Mouse (Mus musculus): ENCODE measurements around the gene Elmsan1. TPM values are rescaled to one million over a fixed set of nuclear protein-coding genes. Genes with fewer than 3 reads are reported as not detected.
"Not testable (repeated sequence)": the region's sequence is repeated elsewhere in the genome, so short reads cannot be mapped to it uniquely, and the experiment has no call there.

Gene Elmsan1
- total RNA-seq, 2 experiments from 2014 or later = 17.2 to 18.5 TPM

DNA sequence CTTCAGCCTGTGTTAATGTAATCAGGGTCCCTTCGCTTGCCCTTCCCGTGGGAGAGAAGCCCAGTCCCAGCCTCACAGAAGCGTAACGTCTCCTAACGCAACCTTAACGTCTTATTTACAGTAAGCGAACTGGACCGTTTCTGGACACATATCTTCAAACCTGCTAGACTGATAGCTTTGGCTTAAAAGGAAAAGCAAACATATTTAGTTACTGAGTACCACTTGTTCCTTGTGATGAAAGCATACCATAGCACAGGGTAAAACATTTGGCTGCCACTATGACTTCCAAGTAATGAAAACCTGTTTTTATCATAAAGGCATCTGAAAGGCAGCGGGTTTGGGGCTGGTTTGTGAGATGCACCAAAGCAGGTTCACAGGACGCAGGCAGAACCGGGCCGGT is 92.8 kb downstream of the Elmsan1 start:
- intact Hi-C loops (cut with DNase I) = no loop called here

GRCm38 (mm10) chr12:84119584-84119983 is 99.1 kb downstream of the Elmsan1 start:
- no peak for DNase-seq (ENCODE audit: low spot score in 2 of 2)
- intact Hi-C loops (cut with DNase I) = no loop called here

More for the DNA sequence above, 92.8 kb downstream of the Elmsan1 start:
- no peak for DNase-seq (ENCODE audit: low spot score in 2 of 2)

DNA sequence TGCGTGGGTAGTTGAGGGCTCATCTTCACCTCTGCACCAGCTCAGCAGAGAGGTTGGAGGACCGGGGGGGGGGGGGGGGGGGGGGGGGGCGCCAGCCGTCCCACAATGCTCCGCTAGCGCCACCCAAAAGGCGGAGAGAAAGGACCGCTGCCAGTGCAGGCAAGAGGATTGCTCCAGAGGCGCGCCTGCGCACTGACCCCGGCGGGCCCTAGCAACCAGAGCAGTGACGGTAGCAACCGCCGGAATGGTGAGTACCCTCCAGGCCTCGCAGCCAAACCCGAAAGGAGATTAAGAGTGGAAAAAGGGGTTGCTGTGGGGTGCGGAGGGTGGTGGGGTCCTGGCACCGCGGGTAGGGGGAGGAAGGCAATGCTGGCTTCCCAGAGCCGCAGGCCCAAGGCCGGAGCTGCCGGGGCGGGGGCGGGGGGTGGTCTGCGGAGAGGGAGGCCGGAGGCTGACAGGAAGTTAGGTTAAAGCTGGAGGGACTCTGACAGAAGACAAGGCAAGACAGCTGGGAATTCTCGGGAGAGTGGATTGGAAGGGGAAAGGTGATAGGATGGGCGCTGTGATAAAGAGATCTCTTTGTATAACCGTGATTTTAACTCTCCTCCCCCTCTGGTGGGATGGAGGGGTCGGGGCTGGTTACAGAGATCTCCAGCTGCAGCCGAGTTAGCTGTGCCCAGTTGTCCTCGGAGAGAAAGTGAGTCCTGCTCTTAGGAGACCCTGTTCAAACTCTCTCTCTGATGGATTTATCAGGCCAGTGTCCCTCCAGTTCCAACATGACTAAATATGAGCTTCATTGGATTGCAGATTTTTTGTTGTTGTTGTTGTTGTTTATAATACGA is 104.3 kb downstream of the Elmsan1 start, which contains the start of gene Dnal1:
Gene Dnal1, plus strand, starts transcription at position 214 of the 842 bp plus-strand sequence.
- intact Hi-C loops (cut with DNase I) = no loop called here

GRCm38 (mm10) chr12:84113676-84114075 is 105.0 kb downstream of the Elmsan1 start:
- intact Hi-C loops (cut with DNase I) = no loop called here
- no peak for DNase-seq (ENCODE audit: low spot score in 2 of 2)

More for the DNA sequence above, 104.3 kb downstream of the Elmsan1 start, which contains the start of gene Dnal1:
- peak; percentile 85 to 87 for DNase-seq (ENCODE audit: low spot score in 2 of 2)

GRCm38 (mm10) chr12:84110814-84111213 is 107.9 kb downstream of the Elmsan1 start:
- no peak for DNase-seq (ENCODE audit: low spot score in 2 of 2)
- intact Hi-C loops (cut with DNase I) = no loop called here

DNA sequence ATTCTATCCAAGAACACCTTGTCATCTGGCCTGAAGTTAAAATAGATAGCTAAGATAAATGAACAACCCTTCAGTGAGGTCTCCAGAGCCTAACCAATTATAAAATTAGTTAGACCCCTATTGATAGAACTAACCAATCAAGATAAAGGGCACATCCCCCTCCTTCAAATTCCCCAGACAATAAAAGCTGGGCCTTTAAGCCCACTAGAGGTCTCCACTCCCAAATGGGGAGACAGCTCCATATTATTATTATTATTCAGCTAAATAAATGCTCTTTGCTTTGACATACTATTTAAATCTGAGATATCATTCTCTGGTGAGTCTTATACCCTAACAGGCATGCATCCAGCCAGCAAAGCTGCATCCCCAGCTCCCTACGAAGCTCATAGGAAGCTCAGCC is 108.8 kb downstream of the Elmsan1 start:
- intact Hi-C loops (cut with DNase I) = no loop called here
- no peak for DNase-seq (ENCODE audit: low spot score in 2 of 2)

DNA sequence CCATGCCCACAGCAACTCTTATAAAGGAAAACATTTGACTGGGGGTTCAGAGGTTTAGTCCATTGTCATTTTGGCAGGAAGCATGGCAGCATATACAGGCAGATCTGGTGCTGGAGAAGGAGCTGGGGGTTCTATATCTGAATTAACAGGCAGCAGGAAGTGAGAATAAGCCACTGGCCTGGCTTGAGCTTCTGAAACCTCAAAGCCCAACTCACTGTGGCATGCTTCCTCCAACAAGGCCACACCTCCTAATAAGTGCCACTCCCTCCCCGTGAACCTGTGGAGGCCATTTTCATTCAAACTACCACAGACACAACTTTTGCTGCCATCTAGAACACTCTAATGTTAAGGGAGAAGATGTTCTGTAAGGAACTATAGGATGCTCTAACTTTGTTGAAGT is 111.0 kb downstream of the Elmsan1 start:
- intact Hi-C loops (cut with DNase I) = no loop called here

GRCm38 (mm10) chr12:84107012-84107411 is 111.7 kb downstream of the Elmsan1 start:
- intact Hi-C loops (cut with DNase I) = no loop called here
- no peak for DNase-seq (ENCODE audit: low spot score in 2 of 2)

More for the DNA sequence above, 111.0 kb downstream of the Elmsan1 start:
- no peak for DNase-seq (ENCODE audit: low spot score in 2 of 2)

DNA sequence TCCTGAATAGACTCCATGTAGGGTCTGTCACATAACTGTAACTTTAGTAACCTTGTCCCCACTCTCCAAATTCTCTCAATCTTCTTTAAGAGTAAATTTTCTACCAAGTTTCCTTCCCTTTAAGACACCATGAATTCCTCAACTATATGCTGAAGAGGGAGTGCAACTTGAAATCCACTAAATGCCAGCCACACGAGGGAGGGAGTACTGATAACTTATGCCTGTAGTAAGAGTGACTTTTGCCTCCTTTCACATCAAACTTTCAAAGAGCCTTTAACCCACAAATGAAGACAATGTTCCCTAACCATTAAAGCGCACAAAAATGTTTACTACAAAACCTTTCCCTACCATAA is 117.2 kb downstream of the Elmsan1 start:
- intact Hi-C loops (cut with DNase I) = no loop called here
- no peak for DNase-seq (ENCODE audit: low spot score in 2 of 2)

DNA sequence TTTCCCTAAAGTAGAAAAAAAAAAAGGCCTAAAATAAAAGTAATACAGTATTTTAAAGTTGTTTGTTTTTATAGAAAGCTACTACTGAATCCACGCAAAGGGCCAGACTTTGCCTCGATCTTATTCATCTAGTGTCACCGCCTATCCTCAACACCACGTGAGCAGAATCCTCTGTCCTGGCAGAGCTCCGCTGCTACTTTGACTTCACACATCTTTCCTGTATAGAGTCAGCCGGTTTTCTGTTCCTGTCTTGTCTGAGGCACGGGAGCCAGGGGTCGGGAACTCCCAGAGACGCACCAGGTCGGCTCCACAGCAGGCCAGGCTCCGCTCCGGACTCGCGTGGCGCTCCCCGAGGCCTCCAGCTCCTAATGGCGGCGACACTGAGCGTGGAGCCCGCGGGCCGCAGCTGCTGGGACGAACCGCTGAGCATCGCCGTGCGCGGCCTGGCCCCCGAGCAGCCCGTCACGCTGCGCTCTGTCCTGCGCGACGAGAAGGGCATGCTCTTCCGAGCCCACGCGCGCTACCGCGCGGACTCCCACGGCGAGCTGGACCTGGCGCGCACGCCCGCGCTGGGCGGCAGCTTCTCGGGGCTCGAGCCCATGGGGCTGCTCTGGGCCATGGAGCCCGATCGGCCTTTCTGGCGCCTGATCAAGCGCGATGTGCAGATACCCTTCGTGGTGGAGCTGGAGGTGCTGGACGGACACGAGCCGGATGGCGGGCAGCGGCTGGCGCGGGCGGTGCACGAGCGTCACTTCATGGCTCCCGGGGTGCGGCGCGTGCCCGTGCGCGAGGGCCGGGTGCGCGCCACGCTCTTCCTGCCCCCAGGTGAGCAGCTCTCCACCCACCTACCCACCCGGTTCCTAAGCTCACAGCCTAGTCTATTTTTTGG is 117.8 kb downstream of the Elmsan1 start, which contains the start of gene Acot6:
Gene Acot6, plus strand, starts transcription at position 51 of the 889 bp plus-strand sequence.
- intact Hi-C loops (cut with DNase I) = not testable (repeated sequence)
- peak; percentile 47 to 48 for DNase-seq (ENCODE audit: low spot score in 2 of 2)

- no peak for DNase-seq (ENCODE audit: low spot score in 2 of 2)
- intact Hi-C loops (cut with DNase I) = no loop called here
These were observed 118.6 kb downstream of the Elmsan1 start for GRCm38 (mm10) chr12:84100071-84100470.

GRCm38 (mm10) chr12:84099605-84100004 is 119.1 kb downstream of the Elmsan1 start:
- intact Hi-C loops (cut with DNase I) = no loop called here
- no peak for DNase-seq (ENCODE audit: low spot score in 2 of 2)

Other genes with a start within 250 kb of the Elmsan1 start
- gene Heatr4, start 234.0 kb downstream of the Elmsan1 start, total RNA-seq (2021) = not detected
- 10 to 100 TPM; 10.7 TPM for gene Acot2, start 231.0 kb downstream of the Elmsan1 start, total RNA-seq (2021)
- 10 to 100 TPM; 10.3 to 18.9 TPM for gene Acot1, start 209.4 kb downstream of the Elmsan1 start, total RNA-seq (2021)
- 1 to 10 TPM; 2.1 to 2.8 TPM for gene Acot4, start 180.5 kb downstream of the Elmsan1 start, total RNA-seq (2021)
- gene Gm49366, start 179.9 kb downstream of the Elmsan1 start, total RNA-seq (2021) = not detected
- gene Acot3, start 166.7 kb downstream of the Elmsan1 start, total RNA-seq (2021) = 1 to 10 TPM; 3.2 to 3.6 TPM
- gene Acot5, start 149.6 kb downstream of the Elmsan1 start, total RNA-seq (2021) = 1 to 10 TPM; 4.9 to 6.2 TPM
- 1 to 10 TPM; 3.6 to 3.7 TPM for gene Acot6, start 118.2 kb downstream of the Elmsan1 start, total RNA-seq (2021)
- gene Dnal1, start 104.5 kb downstream of the Elmsan1 start, total RNA-seq (2021) = 100 to 1,000 TPM in 1 of 2 experiments, 10 to 100 TPM in 1; 86.7 to 102 TPM
- 1 to 10 TPM; 3.6 to 6.0 TPM for gene Pnma1, start 70.4 kb downstream of the Elmsan1 start, total RNA-seq (2021)
- gene Ptgr2, start 66.4 kb upstream of the Elmsan1 start, total RNA-seq (2021) = 10 to 100 TPM; 34.5 to 39.6 TPM
- 10 to 100 TPM; 30.7 to 39.5 TPM for gene Zfp410, start 98.0 kb upstream of the Elmsan1 start, total RNA-seq (2021)
- 10 to 100 TPM; 25.1 to 29.4 TPM for gene Coq6, start 142.8 kb upstream of the Elmsan1 start, total RNA-seq (2021)
- gene Fam161b, start 143.0 kb upstream of the Elmsan1 start, total RNA-seq (2021) = 10 to 100 TPM; 11.7 to 13.2 TPM
- 10 to 100 TPM; 24.0 to 25.4 TPM for gene Entpd5, start 190.1 kb upstream of the Elmsan1 start, total RNA-seq (2021)
- 1 to 10 TPM; 4.6 to 9.0 TPM for gene Bbof1, start 190.2 kb upstream of the Elmsan1 start, total RNA-seq (2021)
- gene Rnf113a2, start 198.3 kb upstream of the Elmsan1 start, total RNA-seq (2021) = 10 to 100 TPM; 11.4 to 13.3 TPM
- gene Aldh6a1, start 232.1 kb upstream of the Elmsan1 start, total RNA-seq (2021) = 10 to 100 TPM; 44.3 to 49.7 TPM
- 10 to 100 TPM; 21.3 to 24.6 TPM for gene Lin52, start 232.5 kb upstream of the Elmsan1 start, total RNA-seq (2021)

Measured in left cerebral cortex, postnatal 36 days (tissue).